ENCODE assay signal across 8 mouse cellular contexts in the genomic region with DNA sequence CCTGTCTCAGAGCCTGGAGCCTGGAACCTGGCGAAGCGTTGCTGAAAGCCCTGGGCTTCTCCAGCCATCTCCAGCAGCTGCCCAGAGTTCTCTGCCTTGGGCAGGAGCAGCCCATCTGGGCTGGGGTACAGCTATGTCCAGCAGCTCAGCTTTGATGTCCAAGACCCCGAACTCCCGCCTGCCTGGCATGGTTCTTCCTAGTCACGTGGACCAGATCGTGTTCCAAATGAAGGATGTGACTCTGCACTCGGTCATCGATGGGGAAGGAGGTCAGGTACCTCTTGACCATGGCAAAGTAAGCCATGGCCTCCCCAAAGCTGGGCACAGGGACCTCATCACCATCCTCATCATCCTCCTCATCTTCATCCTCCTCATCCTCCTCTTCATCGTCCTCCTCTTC. TPM values are rescaled to one million over a fixed set of nuclear protein-coding genes. Genes with fewer than 3 reads are reported as not detected.
DNase-seq lines count a peak whose midpoint lies in the region; ATAC-seq and TF ChIP-seq lines count a peak whose summit lies in the region.

No protein-coding gene starts in this region.

- TF ChIP-seq CTCF in E14TG2a.4 (conservative IDR thresholded peaks at IDR 0.05; ENCODE audit: low read length) = no peak
- TF ChIP-seq CTCF in heart, postnatal 0 days (IDR thresholded peaks at IDR 0.05; ENCODE audit: low read depth) = no peak
- TF ChIP-seq CTCF in liver, embryonic 14.5 days (IDR thresholded peaks at IDR 0.05; ENCODE audit: low read depth) = no peak

- no peak for TF ChIP-seq EP300 in heart, postnatal 0 days (IDR thresholded peaks at IDR 0.05; ENCODE audit: low read depth)
- TF ChIP-seq EP300 in liver, embryonic 14.5 days (IDR thresholded peaks at IDR 0.05; ENCODE audit: low read depth) = no peak

- DNase-seq in heart, postnatal 0 days (ENCODE audit: low spot score) = no peak
- DNase-seq in liver, embryonic 14.5 days (ENCODE audit: low read depth in 3 of 3, low spot score in 3 of 3) = no peak
- no peak for DNase-seq in ovary, postnatal 10 days (ENCODE audit: low spot score)
- DNase-seq in frontal cortex, postnatal 36 days (ENCODE audit: low spot score in 2 of 2) = no peak
- no peak for DNase-seq in gastrocnemius, adult 18-20 months (ENCODE audit: low spot score)

- H3K4me2 ChIP-seq in heart, postnatal 0 days (ENCODE audit: low read depth, low read length) = peak overlapping the region; percentile 92
- H3K4me2 ChIP-seq in liver, embryonic 14.5 days (ENCODE audit: low read depth) = peak overlapping the region; percentile 96

- H3K4me1 ChIP-seq in erythroblast, embryonic 14.5 days (ENCODE audit: control insufficient read depth) = peaks cover 80% of the 10 kb centered on the region
- peaks cover 63% of the 10 kb centered on the region for H3K4me1 ChIP-seq in E14TG2a.4 (replicated peaks; ENCODE audit: low read depth, low read length)
- peaks cover 38% of the 10 kb centered on the region for H3K4me1 ChIP-seq in heart, postnatal 0 days (ENCODE audit: control insufficient read depth, insufficient read depth)
- H3K4me1 ChIP-seq in liver, embryonic 14.5 days (replicated peaks; ENCODE audit: control insufficient read depth in 2 of 2, insufficient read depth in 2 of 2, low read length in 1 of 2) = peaks cover 24 to 30% of the 10 kb centered on the region in 2 experiments

- no peaks in the 10 kb centered on the region for H3K9me3 ChIP-seq in erythroblast, embryonic 14.5 days (ENCODE audit: control insufficient read depth, low read length)
- no peaks in the 10 kb centered on the region for H3K9me3 ChIP-seq in E14TG2a.4 (ENCODE audit: low read length)
- no peaks in the 10 kb centered on the region for H3K9me3 ChIP-seq in heart, postnatal 0 days (replicated peaks; ENCODE audit: control insufficient read depth, low read length)
- no peaks in the 10 kb centered on the region for H3K9me3 ChIP-seq in liver, embryonic 14.5 days (ENCODE audit: control insufficient read depth, low read length)

- peaks cover 18% of the 10 kb centered on the region for H3K27me3 ChIP-seq in erythroblast, embryonic 14.5 days (ENCODE audit: control insufficient read depth)
- H3K27me3 ChIP-seq in E14TG2a.4 (ENCODE audit: insufficient read depth, low read length) = peaks cover 10% of the 10 kb centered on the region
- H3K27me3 ChIP-seq in heart, postnatal 0 days (ENCODE audit: control insufficient read depth, insufficient read depth, low read length) = no peaks in the 10 kb centered on the region
- H3K27me3 ChIP-seq in liver, embryonic 14.5 days (ENCODE audit: control insufficient read depth, insufficient read depth, low read length) = peaks cover 16% of the 10 kb centered on the region

- H3K36me3 ChIP-seq in erythroblast, embryonic 14.5 days (ENCODE audit: control insufficient read depth) = peaks cover 46% of the 10 kb centered on the region
- H3K36me3 ChIP-seq in E14TG2a.4 (ENCODE audit: insufficient read depth, low read length) = peaks cover 33% of the 10 kb centered on the region
- peaks cover 10% of the 10 kb centered on the region; the same call in 1 of the 2 replicates for H3K36me3 ChIP-seq in heart, postnatal 0 days (replicated peaks; ENCODE audit: control insufficient read depth, insufficient read depth, low read length)
- no peaks in the 10 kb centered on the region; the same call in 1 of the 2 replicates for H3K36me3 ChIP-seq in liver, embryonic 14.5 days (replicated peaks; ENCODE audit: control insufficient read depth, insufficient read depth, low read depth)

- WGBS in heart, postnatal 0 days = 87% methylated on average over 9 of the region's 9 CpGs
- 82% methylated on average over 9 of the region's 9 CpGs for WGBS in liver, embryonic 14.5 days (ENCODE audit: insufficient replicate concordance)

- H3K27ac ChIP-seq in heart, postnatal 0 days (ENCODE audit: low read depth) = no peak overlapping the region
- H3K27ac ChIP-seq in liver, embryonic 14.5 days = no peak overlapping the region

- H3K4me3 ChIP-seq in erythroblast, embryonic 14.5 days (replicated peaks) = peak overlapping the region; percentile 79
- H3K4me3 ChIP-seq in E14TG2a.4 (replicated peaks; ENCODE audit: low read length) = peak overlapping the region; percentile 92
- H3K4me3 ChIP-seq in heart, postnatal 0 days (ENCODE audit: low read depth, low read length) = peak overlapping the region; percentile 70; the same call in 1 of the 2 replicates
- peak overlapping the region; percentile 80 to 92 for H3K4me3 ChIP-seq in liver, embryonic 14.5 days (ENCODE audit: insufficient read depth in 1 of 2, low read depth in 2 of 2, low read length in 2 of 2)

- no peak overlapping the region; the same call in 1 of the 2 replicates for H3K9ac ChIP-seq in heart, postnatal 0 days (replicated peaks; ENCODE audit: low read depth, low read length)
- H3K9ac ChIP-seq in liver, embryonic 14.5 days (replicated peaks) = peak overlapping the region; percentile 12; the same call in 1 of the 2 replicates

- ATAC-seq in erythroblast, adult 5-6 weeks (replicated peaks; ENCODE audit: low FRiP score, poor library complexity, severe bottlenecking) = no peak
- ATAC-seq in heart, postnatal 0 days (ENCODE audit: insufficient read depth, low read depth) = no peak
- no peak for ATAC-seq in liver, embryonic 14.5 days (ENCODE audit: insufficient read depth)

RNA-seq across cellular contexts. Expression of a gene that starts 1.9 kb away (rescaled TPM):
- polyA plus RNA-seq in erythroblast, embryonic 14.5 days (2012) = 27.7 and 31.8 TPM in 2 replicates
- total RNA-seq in erythroblast, adult 5-6 weeks (2015; ENCODE audit: low replicate concordance) = 0.96 and 3.8 TPM in 2 replicates
- total RNA-seq in erythroblast, adult 5-6 weeks (2017; ENCODE audit: low replicate concordance) = 6.4 and 7.7 TPM in 2 replicates
- 62.9 and 84.8 TPM in 2 replicates for total RNA-seq in heart, postnatal 0 days (2014; rRNA removed; ENCODE audit: low replicate concordance)
- 7.1 and 7.8 TPM in 2 replicates for polyA plus RNA-seq in heart, postnatal 0 days (2015; fragmentation: Nextera tagmentation; extraction: Ambion mirVana)
- polyA plus RNA-seq in liver, embryonic 14.5 days (2012; rRNA removed) = 11.0 and 12.4 TPM in 2 replicates
- 2.7 and 3.0 TPM in 2 replicates for polyA plus RNA-seq in liver, embryonic 14.5 days (2014; fragmentation: Nextera tagmentation; extraction: Ambion mirVana)
- total RNA-seq in gastrocnemius, adult 18-20 months (2021) = 10 to 100 TPM; 67.4 to 72.2 TPM

RNA-seq across cellular contexts. Expression of a gene that starts 8.8 kb away (rescaled TPM):
- 52.6 and 58.1 TPM in 2 replicates for polyA plus RNA-seq in erythroblast, embryonic 14.5 days (2012)
- 160 and 210 TPM in 2 replicates for total RNA-seq in erythroblast, adult 5-6 weeks (2015; ENCODE audit: low replicate concordance)
- total RNA-seq in erythroblast, adult 5-6 weeks (2017; ENCODE audit: low replicate concordance) = 363 and 459 TPM in 2 replicates
- total RNA-seq in heart, postnatal 0 days (2014; rRNA removed; ENCODE audit: low replicate concordance) = 15.3 and 31.9 TPM in 2 replicates
- polyA plus RNA-seq in heart, postnatal 0 days (2015; fragmentation: Nextera tagmentation; extraction: Ambion mirVana) = 12.1 and 15.0 TPM in 2 replicates
- polyA plus RNA-seq in liver, embryonic 14.5 days (2012; rRNA removed) = 156 and 166 TPM in 2 replicates
- polyA plus RNA-seq in liver, embryonic 14.5 days (2014; fragmentation: Nextera tagmentation; extraction: Ambion mirVana) = 184 and 209 TPM in 2 replicates
- under 1 TPM; 0.78 to 0.95 TPM for total RNA-seq in gastrocnemius, adult 18-20 months (2021)

RNA-seq across cellular contexts. Expression of a gene that starts 9.2 kb away (rescaled TPM):
- polyA plus RNA-seq in erythroblast, embryonic 14.5 days (2012) = 1.6 and 2.1 TPM in 2 replicates
- total RNA-seq in erythroblast, adult 5-6 weeks (2015; ENCODE audit: low replicate concordance) = 0.63 TPM in 1 of 2 replicates, not detected in the other
- total RNA-seq in erythroblast, adult 5-6 weeks (2017; ENCODE audit: low replicate concordance) = 3.1 and 4.2 TPM in 2 replicates
- 5.2 and 5.9 TPM in 2 replicates for total RNA-seq in heart, postnatal 0 days (2014; rRNA removed; ENCODE audit: low replicate concordance)
- 0.97 and 1.2 TPM in 2 replicates for polyA plus RNA-seq in heart, postnatal 0 days (2015; fragmentation: Nextera tagmentation; extraction: Ambion mirVana)
- 2.2 TPM in 2 replicates for polyA plus RNA-seq in liver, embryonic 14.5 days (2012; rRNA removed)
- polyA plus RNA-seq in liver, embryonic 14.5 days (2014; fragmentation: Nextera tagmentation; extraction: Ambion mirVana) = 1.3 and 1.4 TPM in 2 replicates
- 1 to 10 TPM in 1 of 2 experiments, under 1 TPM in 1; 0.84 to 1.4 TPM for total RNA-seq in gastrocnemius, adult 18-20 months (2021)

RNA-seq across cellular contexts. Expression of a gene that starts 18.1 kb away (rescaled TPM):
- 219 and 275 TPM in 2 replicates for polyA plus RNA-seq in erythroblast, embryonic 14.5 days (2012)
- 77.1 and 92.0 TPM in 2 replicates for total RNA-seq in erythroblast, adult 5-6 weeks (2015; ENCODE audit: low replicate concordance)
- 33.9 and 49.3 TPM in 2 replicates for total RNA-seq in erythroblast, adult 5-6 weeks (2017; ENCODE audit: low replicate concordance)
- 48.3 and 88.8 TPM in 2 replicates for total RNA-seq in heart, postnatal 0 days (2014; rRNA removed; ENCODE audit: low replicate concordance)
- 35.9 and 39.7 TPM in 2 replicates for polyA plus RNA-seq in heart, postnatal 0 days (2015; fragmentation: Nextera tagmentation; extraction: Ambion mirVana)
- polyA plus RNA-seq in liver, embryonic 14.5 days (2012; rRNA removed) = 105 and 125 TPM in 2 replicates
- 129 and 153 TPM in 2 replicates for polyA plus RNA-seq in liver, embryonic 14.5 days (2014; fragmentation: Nextera tagmentation; extraction: Ambion mirVana)
- 1 to 10 TPM; 4.2 to 4.3 TPM for total RNA-seq in gastrocnemius, adult 18-20 months (2021)

RNA-seq across cellular contexts. Expression of a gene that starts 28.9 kb away (rescaled TPM):
- polyA plus RNA-seq in erythroblast, embryonic 14.5 days (2012) = 3.0 and 3.9 TPM in 2 replicates
- total RNA-seq in erythroblast, adult 5-6 weeks (2015; ENCODE audit: low replicate concordance) = 18.2 and 36.5 TPM in 2 replicates
- total RNA-seq in erythroblast, adult 5-6 weeks (2017; ENCODE audit: low replicate concordance) = 18.7 and 21.0 TPM in 2 replicates
- 95.1 and 107 TPM in 2 replicates for total RNA-seq in heart, postnatal 0 days (2014; rRNA removed; ENCODE audit: low replicate concordance)
- polyA plus RNA-seq in heart, postnatal 0 days (2015; fragmentation: Nextera tagmentation; extraction: Ambion mirVana) = 63.6 and 65.5 TPM in 2 replicates
- polyA plus RNA-seq in liver, embryonic 14.5 days (2012; rRNA removed) = 19.5 and 20.0 TPM in 2 replicates
- polyA plus RNA-seq in liver, embryonic 14.5 days (2014; fragmentation: Nextera tagmentation; extraction: Ambion mirVana) = 13.1 and 17.0 TPM in 2 replicates
- total RNA-seq in gastrocnemius, adult 18-20 months (2021) = 10 to 100 TPM; 15.8 to 20.2 TPM
